Mouse (Mus musculus) cerebellum, postnatal 10 days (tissue): ENCODE data around the gene Golt1b.

Experiments
- DNase-seq, 2 experiments: peaks; one replicate each; pipeline ENCODE4 v3.0.0; 2021; ENCODE audit warnings: mixed read lengths in 2 of 2

Gene Golt1b

GRCm38 (mm10) chr6:142386285-142387010 is 573 bp upstream of the Golt1b start:
- no peak for DNase-seq

GRCm38 (mm10) chr6:142387755-142388271 is 792 bp downstream of the Golt1b start:
- DNase-seq: no peak

GRCm38 (mm10) chr6:142389101-142389500 is 2.1 kb downstream of the Golt1b start:
- no peak for DNase-seq

- DNase-seq: no peak
Observed at GRCm38 (mm10) chr6:142392312-142392711, 5.3 kb downstream of the Golt1b start.

- DNase-seq: peak; percentile 22 to 55
Observed at GRCm38 (mm10) chr6:142394669-142395068, 7.6 kb downstream of the Golt1b start.

GRCm38 (mm10) chr6:142395756-142396155 is 8.7 kb downstream of the Golt1b start:
- no peak for DNase-seq

- DNase-seq: peak; percentile 30 to 52
Observed at GRCm38 (mm10) chr6:142411140-142411539, 24.1 kb downstream of the Golt1b start.

GRCm38 (mm10) chr6:142412906-142413491 is 26.0 kb downstream of the Golt1b start, which contains the start of gene Spx:
TSS of gene Spx (plus strand) at chr6:142413441.
- DNase-seq: no peak

- DNase-seq: no peak
Observed at GRCm38 (mm10) chr6:142413845-142414244, 26.8 kb downstream of the Golt1b start.

- peak; percentile 16 to 30 for DNase-seq
Observed at GRCm38 (mm10) chr6:142414597-142414996, 27.6 kb downstream of the Golt1b start.

- DNase-seq: no peak
Observed at GRCm38 (mm10) chr6:142424976-142425375, 38.0 kb downstream of the Golt1b start.

- DNase-seq: no peak
Observed at GRCm38 (mm10) chr6:142429072-142429471, 42.1 kb downstream of the Golt1b start.

- DNase-seq: no peak
Observed at GRCm38 (mm10) chr6:142451381-142451780, 64.4 kb downstream of the Golt1b start.

- DNase-seq: no peak
Observed at GRCm38 (mm10) chr6:142453311-142453710, 66.3 kb downstream of the Golt1b start.
